Mouse (Mus musculus) left cerebral cortex, adult 9 months (tissue): ENCODE results near the gene Cytl1.

Experiments used
- DNase-seq, 2 experiments: peaks; one replicate each; pipeline ENCODE4 v3.0.0; 2022; ENCODE audit warnings: low spot score in 2 of 2

Gene Cytl1

DNA sequence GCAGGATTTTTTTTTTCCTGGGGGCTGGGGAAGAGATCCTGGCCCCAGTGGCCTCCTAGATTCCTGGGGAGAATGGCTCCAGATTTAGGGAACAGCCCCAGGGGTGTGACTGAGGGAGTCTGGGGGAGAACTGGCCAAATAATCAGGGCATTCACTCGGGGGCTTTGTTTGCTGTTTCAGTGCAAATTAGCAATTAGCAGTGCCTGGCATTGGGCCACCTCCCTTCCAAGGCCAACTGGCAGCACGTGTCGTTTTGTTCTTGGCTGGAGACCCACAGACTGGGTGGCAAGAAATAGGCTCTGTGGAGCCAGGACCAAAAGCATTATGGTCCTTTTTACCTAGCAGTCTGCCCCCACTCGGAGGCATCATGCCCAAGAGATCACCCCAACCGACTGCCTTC, 33.7 kb downstream of the Cytl1 start:
- DNase-seq = peak; percentile 49 to 76

DNA sequence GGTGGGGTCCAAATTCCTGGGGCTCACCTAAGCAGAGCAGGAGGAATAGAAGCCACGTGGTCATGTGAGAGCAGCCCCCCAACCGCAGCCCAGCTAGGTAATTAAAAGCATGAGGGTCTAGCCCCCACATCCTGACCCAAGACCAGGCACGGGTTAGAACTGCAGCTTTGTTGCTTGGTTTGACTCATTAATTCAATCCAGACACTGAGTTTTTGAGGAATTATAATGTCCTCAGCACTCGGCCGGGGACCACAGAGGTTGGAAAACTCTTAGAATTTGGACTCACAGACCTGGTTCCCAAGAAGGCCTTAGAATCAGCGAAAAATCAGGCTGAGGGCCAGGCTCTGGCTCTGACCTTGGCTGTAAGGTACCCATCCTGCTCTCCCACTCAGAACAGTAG, 35.6 kb downstream of the Cytl1 start:
- no peak for DNase-seq

DNA sequence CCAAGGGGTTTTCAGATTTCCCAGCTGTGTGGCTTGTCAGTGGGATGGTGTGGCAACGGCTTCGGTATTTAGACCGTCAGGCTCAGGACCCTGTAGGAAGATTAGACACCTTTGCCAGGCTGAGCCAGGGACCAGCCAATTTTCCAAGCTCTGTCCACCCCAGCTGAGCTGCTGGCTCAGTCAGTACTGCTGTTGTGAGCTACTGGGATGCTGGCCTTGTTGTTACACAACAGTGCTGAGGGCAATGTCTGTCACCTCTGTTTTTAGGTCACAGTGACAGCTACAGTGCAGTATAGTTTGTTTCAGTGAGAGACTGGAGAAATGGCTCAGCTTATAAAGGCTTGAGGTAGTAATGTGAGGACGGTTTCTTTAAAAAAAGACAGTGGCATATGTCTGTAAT, 38.7 kb downstream of the Cytl1 start:
- DNase-seq = no peak

DNA sequence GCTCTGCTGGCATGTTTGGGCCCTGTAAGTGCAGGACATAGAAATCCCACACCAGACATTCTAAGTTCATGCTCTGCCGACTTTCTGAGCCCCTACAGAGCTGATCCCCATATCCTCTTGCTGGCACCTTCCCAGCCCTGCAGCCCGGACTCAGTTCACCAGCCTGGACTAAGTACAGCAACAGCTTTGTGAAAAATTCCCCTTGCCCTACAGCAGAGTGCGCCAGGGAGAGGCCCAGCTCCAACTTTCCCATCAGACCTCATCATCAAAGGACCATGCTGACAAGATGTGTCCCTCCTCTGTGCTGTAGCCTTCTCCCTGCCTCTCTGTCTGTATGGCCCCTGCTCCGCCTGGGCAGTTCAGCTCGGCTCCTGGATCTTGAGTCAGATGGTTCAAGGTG, 40.4 kb downstream of the Cytl1 start:
- no peak for DNase-seq

DNA sequence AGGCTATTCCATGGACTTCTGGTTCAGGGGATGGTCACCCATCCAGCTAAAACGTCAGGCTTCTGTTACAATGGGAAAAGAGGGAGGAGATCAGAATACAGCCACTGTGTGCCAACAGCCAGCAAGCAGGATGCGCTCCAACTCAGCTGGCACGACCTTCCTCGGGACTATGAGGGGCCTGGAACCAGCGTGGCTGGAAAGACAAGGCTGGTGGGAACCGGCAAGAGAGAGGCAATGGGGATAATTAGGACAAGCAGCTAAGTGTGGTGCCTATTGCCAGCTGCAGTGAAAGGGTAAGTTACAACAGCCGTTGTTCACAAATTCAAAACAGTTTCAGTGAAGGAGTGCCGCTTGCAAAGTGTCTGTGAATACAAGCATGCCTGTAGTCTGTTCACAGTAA, 48.0 kb downstream of the Cytl1 start:
- DNase-seq = peak in 1 of 2 experiments; percentile 14

DNA sequence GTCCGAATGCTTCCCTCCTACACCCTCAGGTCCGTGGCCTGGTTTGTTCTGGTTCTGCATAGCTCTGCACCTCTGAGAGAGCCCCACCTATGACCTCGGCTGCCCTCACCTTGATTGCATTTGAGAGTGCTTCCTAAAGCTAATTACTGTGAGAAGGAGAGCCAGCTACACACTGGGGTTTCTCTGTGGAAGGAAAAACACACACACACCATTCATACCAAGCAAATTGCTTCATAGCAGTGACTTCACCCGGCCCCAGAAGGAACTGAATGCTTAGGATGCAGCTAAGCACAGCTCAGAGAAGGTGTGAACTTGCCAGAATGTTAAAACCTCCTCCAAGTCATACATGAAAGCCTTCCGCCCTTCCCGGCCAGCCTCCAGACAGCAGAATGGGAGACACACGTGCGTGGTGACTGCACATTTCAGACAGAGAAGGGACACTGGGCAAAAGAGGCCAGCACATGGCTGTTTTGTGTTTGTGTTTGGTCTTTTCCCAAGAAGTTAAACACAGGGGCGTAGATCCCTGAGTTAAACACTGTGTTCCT, 49.6 kb downstream of the Cytl1 start:
- no peak for DNase-seq
